Mouse (Mus musculus): ENCODE results near the gene Rpl31.

Gene Rpl31

GRCm38 (mm10) chr1:39399228-39399627 lies 31.6 kb downstream of the Rpl31 start:
- DNase-seq (ENCODE audit: low spot score in 2 of 2), result no peak

- no peak for DNase-seq (ENCODE audit: low spot score in 2 of 2)
Observed at GRCm38 (mm10) chr1:39400173-39400572, 32.5 kb downstream of the Rpl31 start.

GRCm38 (mm10) chr1:39407108-39407507 lies 39.5 kb downstream of the Rpl31 start:
- no peak for DNase-seq (ENCODE audit: low spot score in 2 of 2)

- no peak for DNase-seq (ENCODE audit: low spot score in 2 of 2)
Observed at GRCm38 (mm10) chr1:39408123-39408522, 40.5 kb downstream of the Rpl31 start.

- DNase-seq (ENCODE audit: low spot score in 2 of 2), result no peak
Observed at GRCm38 (mm10) chr1:39408668-39409067, 41.0 kb downstream of the Rpl31 start.

- DNase-seq (ENCODE audit: low spot score in 2 of 2), result no peak
Observed at GRCm38 (mm10) chr1:39410085-39410821, 42.6 kb downstream of the Rpl31 start.

GRCm38 (mm10) chr1:39417817-39418216 lies 50.2 kb downstream of the Rpl31 start:
- peak; percentile 38 to 49 for DNase-seq (ENCODE audit: low spot score in 2 of 2)

- DNase-seq (ENCODE audit: low spot score in 2 of 2), result no peak
Observed at GRCm38 (mm10) chr1:39418852-39419251, 51.2 kb downstream of the Rpl31 start.

- no peak for DNase-seq (ENCODE audit: low spot score in 2 of 2)
Observed at GRCm38 (mm10) chr1:39420987-39421386, 53.3 kb downstream of the Rpl31 start.
